Mouse (Mus musculus) retina, adult 2 months (tissue): Measurements from ENCODE around the gene Cd19.
A peak's percentile ranks its signal among the peaks of the same experiment; 100 is the strongest.

Experiments used
- DNase-seq: peaks from one replicate; pipeline ENCODE4 v3.0.0-alpha.2; 2012; ENCODE audit warnings: low read depth, low spot score

Gene Cd19

GRCm38 (mm10) chr7:126414725-126415124 lies at the start of gene Cd19:
Gene Cd19 (minus strand): TSS chr7:126414889.
- DNase-seq = no peak

- DNase-seq = no peak
Observed at GRCm38 (mm10) chr7:126464121-126464520, 49.4 kb upstream of the Cd19 start.

- no peak for DNase-seq
Observed at GRCm38 (mm10) chr7:126463547-126463946, 48.9 kb upstream of the Cd19 start.

- DNase-seq = no peak
Observed at GRCm38 (mm10) chr7:126463004-126463403, 48.3 kb upstream of the Cd19 start, which contains the start of gene Atp2a1. Gene Atp2a1 (minus strand): TSS chr7:126463108.

GRCm38 (mm10) chr7:126461626-126462025 lies 46.9 kb upstream of the Cd19 start:
- no peak for DNase-seq

- DNase-seq = no peak
Observed at GRCm38 (mm10) chr7:126460623-126461399, 46.1 kb upstream of the Cd19 start.

GRCm38 (mm10) chr7:126458844-126459618 lies 44.3 kb upstream of the Cd19 start:
- DNase-seq = no peak

GRCm38 (mm10) chr7:126458225-126458624 lies 43.5 kb upstream of the Cd19 start:
- DNase-seq = no peak

GRCm38 (mm10) chr7:126456382-126457266 lies 41.9 kb upstream of the Cd19 start:
- DNase-seq = no peak

GRCm38 (mm10) chr7:126455242-126455641 lies 40.6 kb upstream of the Cd19 start:
- no peak for DNase-seq

- no peak for DNase-seq
Observed at GRCm38 (mm10) chr7:126453861-126454260, 39.2 kb upstream of the Cd19 start.

- no peak for DNase-seq
Observed at GRCm38 (mm10) chr7:126452244-126452643, 37.6 kb upstream of the Cd19 start.

- no peak for DNase-seq
Observed at GRCm38 (mm10) chr7:126450641-126451040, 36.0 kb upstream of the Cd19 start.

- DNase-seq = no peak
Observed at GRCm38 (mm10) chr7:126449991-126450390, 35.3 kb upstream of the Cd19 start.

- no peak for DNase-seq
Observed at GRCm38 (mm10) chr7:126448481-126448880, 33.8 kb upstream of the Cd19 start.

GRCm38 (mm10) chr7:126446217-126446616 lies 31.5 kb upstream of the Cd19 start:
- no peak for DNase-seq

GRCm38 (mm10) chr7:126445104-126445815 lies 30.6 kb upstream of the Cd19 start:
- DNase-seq = no peak

GRCm38 (mm10) chr7:126444536-126444935 lies 29.8 kb upstream of the Cd19 start:
- DNase-seq = no peak

GRCm38 (mm10) chr7:126443997-126444396 lies 29.3 kb upstream of the Cd19 start:
- no peak for DNase-seq

- DNase-seq = no peak
Observed at GRCm38 (mm10) chr7:126440134-126440533, 25.4 kb upstream of the Cd19 start.

- DNase-seq = peak; percentile 20
Observed at GRCm38 (mm10) chr7:126436851-126437250, 22.2 kb upstream of the Cd19 start.
